In the genomic region with DNA sequence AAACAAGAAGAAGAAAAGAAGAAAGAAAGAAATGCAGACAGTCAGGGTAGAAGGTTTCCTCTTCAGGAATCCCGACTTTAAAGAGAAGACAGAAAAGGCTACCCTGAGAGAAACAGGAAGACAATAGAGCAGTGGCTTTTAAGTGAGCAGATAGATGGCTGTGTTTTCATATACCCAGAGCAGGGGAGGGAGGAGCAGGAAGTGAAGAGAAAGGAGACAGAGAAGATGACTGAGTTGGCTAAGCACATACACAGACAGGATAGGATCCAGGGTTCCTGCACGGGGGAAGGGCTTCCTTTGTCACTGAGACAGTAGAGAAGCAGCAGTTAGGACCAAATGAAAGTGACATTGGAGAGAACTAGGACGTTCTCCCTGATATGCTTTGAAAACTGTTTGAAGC, we compare ENCODE assay signal across 20 mouse cellular contexts. TPM values are rescaled to one million over a fixed set of nuclear protein-coding genes. Genes with fewer than 3 reads are reported as not detected.
"Had no signal": no experiment of that assay in that cellular context is flagged by ENCODE, and none has a peak within 500 bp of the region (broad histone marks: within the 10 kb centered on the region; RNA-seq: fewer than 3 reads in every experiment).

No protein-coding gene starts in this region.

- H3K27me3 ChIP-seq: limb, embryonic 15.5 days; liver, embryonic 12.5 days; lung, embryonic 15.5 days; midbrain, embryonic 12.5 days had no signal

- H3K4me3 ChIP-seq: limb, embryonic 15.5 days; liver, embryonic 12.5 days; lung, embryonic 15.5 days; midbrain, embryonic 12.5 days had no signal

- ATAC-seq: liver, embryonic 12.5 days; midbrain, embryonic 16.5 days had no signal

- H3K27ac ChIP-seq: kidney, postnatal 0 days; limb, embryonic 15.5 days; liver, embryonic 12.5 days; lung, embryonic 15.5 days; midbrain, embryonic 12.5 days had no signal

- H3K4me1 ChIP-seq: limb, embryonic 15.5 days; lung, embryonic 15.5 days; midbrain, embryonic 12.5 days had no signal

- H3K4me2 ChIP-seq: limb, embryonic 15.5 days; liver, embryonic 12.5 days; lung, embryonic 15.5 days; midbrain, embryonic 12.5 days had no signal

- H3K9ac ChIP-seq: limb, embryonic 15.5 days; liver, embryonic 12.5 days; lung, embryonic 15.5 days; midbrain, embryonic 12.5 days had no signal

- DNase-seq: kidney, adult 11 months; kidney, adult 9 months; kidney, postnatal 36 days; layer of hippocampus, adult 9-11 months; layer of hippocampus, postnatal 36 days; lung, postnatal 14 days; right cerebral cortex, adult 18-20 months; right cerebral cortex, postnatal 25 days had no signal

- H3K9me3 ChIP-seq: limb, embryonic 15.5 days; liver, embryonic 12.5 days; lung, embryonic 15.5 days; midbrain, embryonic 12.5 days had no signal

RNA-seq across cellular contexts. Expression of a gene that starts 53.2 kb away (rescaled TPM):
- total RNA-seq: layer of hippocampus, adult 18-20 months; left cerebral cortex, postnatal 25 days had no signal
- polyA plus RNA-seq: limb, embryonic 15.5 days; liver, embryonic 12.5 days; liver, embryonic 16.5 days; lung, embryonic 15.5 days; midbrain, embryonic 12.5 days; small intestine, adult 2 months; stomach, embryonic 16.5 days; urinary bladder, adult 2 months had no signal
